Mouse (Mus musculus) skeletal muscle tissue, postnatal 0 days (tissue): Measurements from ENCODE around the gene Klk15. TPM values are rescaled to one million over a fixed set of nuclear protein-coding genes. Genes with fewer than 3 reads are reported as not detected.

Experiments used
- polyA plus RNA-seq: library from polyadenylated mRNA; unstranded; fragments of >200 nt; fragmentation: Nextera tagmentation; extraction: Ambion mirVana; gene quantifications from 2 replicates; pipeline ENCODE4 v1.2.1, GENCODE M21; 2015

Klk15 gene
- polyA plus RNA-seq = not detected in 2 replicates

DNA sequence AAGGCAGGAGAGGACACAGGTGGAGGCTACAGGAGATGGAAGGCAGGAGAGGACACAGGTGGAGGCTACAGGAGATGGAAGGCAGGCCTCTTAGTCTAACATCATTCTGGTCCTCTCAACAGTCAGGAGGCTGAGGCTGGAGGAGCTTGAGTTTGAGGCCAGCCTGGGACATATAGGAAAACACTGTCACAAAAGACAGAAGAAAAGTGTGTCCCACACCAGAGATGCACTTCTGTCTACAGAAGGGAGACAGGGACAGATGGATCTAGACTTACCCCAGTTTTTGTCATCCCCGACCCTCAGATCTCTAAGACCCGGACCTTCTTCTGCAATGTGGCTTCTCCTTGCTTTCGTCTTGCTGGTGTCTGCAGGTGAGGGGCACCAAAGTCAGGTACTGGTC, at the start of gene Klk15:
TSS of gene Klk15 (plus strand) at position 301 of the 400 bp plus-strand sequence.

DNA sequence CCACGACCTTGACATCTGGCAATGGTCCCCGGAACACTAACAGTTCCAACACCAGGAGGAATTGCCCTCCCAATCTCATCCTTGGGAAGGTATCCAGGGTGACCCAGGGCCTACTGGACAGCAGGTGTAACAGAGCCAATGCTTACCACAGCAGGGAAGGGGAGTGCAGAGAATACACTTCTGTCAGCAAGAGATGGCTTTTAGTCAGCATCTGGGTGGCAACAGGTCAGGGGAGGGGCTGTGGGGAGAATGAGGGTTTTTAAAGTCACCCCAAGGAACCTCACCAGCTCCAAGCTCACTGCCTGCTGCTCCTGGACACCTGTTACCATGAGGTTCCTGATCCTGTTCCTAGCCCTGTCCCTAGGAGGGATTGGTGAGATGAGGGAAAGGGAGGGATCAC, 16.8 kb downstream of the Klk15 start, which contains the start of gene Klk1b8:
TSS of gene Klk1b8 (plus strand) at position 301 of the 400 bp plus-strand sequence.

DNA sequence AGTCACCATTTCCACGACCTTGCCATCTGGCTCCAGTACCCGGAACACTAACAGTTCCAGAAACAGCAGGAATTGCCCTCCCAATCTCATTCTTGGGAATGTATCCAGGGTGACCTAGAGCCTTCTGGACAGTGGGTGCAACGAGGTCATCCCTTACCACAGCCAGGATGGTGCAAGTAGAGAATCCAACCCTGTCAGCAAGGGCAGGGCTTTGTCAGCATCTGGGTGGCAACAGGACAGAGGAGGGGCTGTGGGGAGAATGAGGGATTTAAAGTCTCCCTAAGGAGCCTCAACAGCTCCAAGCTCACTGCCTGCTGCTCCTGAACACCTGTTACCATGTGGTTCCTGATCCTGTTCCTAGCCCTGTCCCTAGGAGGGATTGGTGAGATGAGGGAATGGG, 32.9 kb downstream of the Klk15 start, which contains the start of gene Klk1b1:
TSS of gene Klk1b1 (plus strand) at position 301 of the 400 bp plus-strand sequence.

DNA sequence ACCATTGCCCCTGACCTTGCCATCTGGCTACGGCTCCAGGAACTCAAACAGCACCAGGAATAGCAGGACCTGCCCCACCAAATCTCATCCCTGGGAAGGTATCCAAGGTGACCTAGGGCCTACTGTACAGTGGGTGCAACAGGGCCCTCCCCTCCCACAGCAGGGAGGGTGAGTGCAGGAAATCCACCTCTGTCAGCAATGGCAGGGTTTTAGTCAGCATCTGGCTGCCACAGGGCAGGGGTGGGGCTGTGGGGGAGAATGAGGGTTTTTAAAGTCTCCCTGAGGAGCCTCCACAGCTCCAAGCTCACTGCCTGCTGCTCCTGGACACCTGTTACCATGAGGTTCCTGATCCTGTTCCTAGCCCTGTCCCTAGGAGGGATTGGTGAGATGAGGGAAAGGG, 42.2 kb downstream of the Klk15 start, which contains the start of gene Klk1b9:
TSS of gene Klk1b9 (plus strand) at position 301 of the 400 bp plus-strand sequence.

Other genes with a start within 250 kb of the Klk15 start
- not detected in 2 replicates for gene Klk14, start 243.3 kb upstream of the Klk15 start, polyA plus RNA-seq
- gene Klk13, start 221.2 kb upstream of the Klk15 start, polyA plus RNA-seq = 0.74 TPM in 1 of 2 replicates, not detected in the other
- not detected in 2 replicates for gene Klk12, start 164.8 kb upstream of the Klk15 start, polyA plus RNA-seq
- 1.3 TPM in 1 of 2 replicates, not detected in the other for gene Klk11, start 159.1 kb upstream of the Klk15 start, polyA plus RNA-seq
- 0.65 and 1.5 TPM in 2 replicates for gene Klk10, start 152.7 kb upstream of the Klk15 start, polyA plus RNA-seq
- gene Klk9, start 141.8 kb upstream of the Klk15 start, polyA plus RNA-seq = 1.6 TPM in 1 of 2 replicates, not detected in the other
- gene Klk8, start 136.2 kb upstream of the Klk15 start, polyA plus RNA-seq = 5.1 and 9.2 TPM in 2 replicates
- gene Klk7, start 122.4 kb upstream of the Klk15 start, polyA plus RNA-seq = 8.1 TPM in 1 of 2 replicates, not detected in the other
- not detected in 2 replicates for gene Klk6, start 109.2 kb upstream of the Klk15 start, polyA plus RNA-seq
- gene Klk5, start 91.8 kb upstream of the Klk15 start, polyA plus RNA-seq = 8.0 TPM in 1 of 2 replicates, not detected in the other
- gene Klk4, start 52.6 kb upstream of the Klk15 start, polyA plus RNA-seq = not detected in 2 replicates
- 0.46 and 1.1 TPM in 2 replicates for gene Klk1b8, start 16.9 kb downstream of the Klk15 start, polyA plus RNA-seq
- gene Klk1b1, start 33.0 kb downstream of the Klk15 start, polyA plus RNA-seq = not detected in 2 replicates
- gene Klk1b9, start 42.3 kb downstream of the Klk15 start, polyA plus RNA-seq = 0.16 and 0.23 TPM in 2 replicates
- gene Klk1b11, start 62.1 kb downstream of the Klk15 start, polyA plus RNA-seq = not detected in 2 replicates
- gene Klk1b26, start 78.4 kb downstream of the Klk15 start, polyA plus RNA-seq = 17.1 and 21.7 TPM in 2 replicates
- gene Klk1b27, start 118.5 kb downstream of the Klk15 start, polyA plus RNA-seq = not detected in 2 replicates
- gene Klk1b21, start 168.6 kb downstream of the Klk15 start, polyA plus RNA-seq = not detected in 2 replicates
- not detected in 2 replicates for gene Klk1b22, start 178.9 kb downstream of the Klk15 start, polyA plus RNA-seq
- gene Klk1b16, start 203.0 kb downstream of the Klk15 start, polyA plus RNA-seq = 0.10 and 0.24 TPM in 2 replicates